Mouse (Mus musculus) urinary bladder, adult 18-20 months (tissue): ENCODE data around the gene Tulp1.
"Not testable (repeated sequence)": the region's sequence is repeated elsewhere in the genome, so short reads cannot be mapped to it uniquely, and the experiment has no call there.

ENCODE experiments used
- DNase-seq, 2 experiments: peaks; one replicate each; pipeline ENCODE4 v3.0.0; 2022; ENCODE audit warnings: low spot score in 2 of 2, mixed read lengths in 2 of 2

The Tulp1 gene

DNA sequence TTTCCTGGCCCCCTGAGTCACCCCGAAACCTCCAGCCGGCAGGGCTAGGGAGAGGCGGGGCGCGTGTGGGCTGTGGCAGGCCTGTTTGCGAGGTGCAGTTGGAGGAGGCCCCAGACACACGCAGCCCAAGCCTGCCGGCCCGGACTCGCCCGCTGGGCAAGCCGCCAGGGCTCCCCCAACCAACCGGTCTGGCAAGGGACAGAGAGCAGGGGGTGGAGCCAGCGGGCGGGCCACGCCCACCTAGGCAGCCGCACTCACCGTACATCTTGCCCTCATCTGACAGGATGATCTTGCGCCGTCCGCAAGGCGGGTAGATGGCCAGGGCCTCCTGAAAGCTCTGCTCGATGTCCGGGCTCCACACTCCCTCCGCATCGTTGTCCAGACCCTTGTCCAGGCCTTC, 23.9 kb downstream of the Tulp1 start:
- DNase-seq = peak; percentile 97 to 98

DNA sequence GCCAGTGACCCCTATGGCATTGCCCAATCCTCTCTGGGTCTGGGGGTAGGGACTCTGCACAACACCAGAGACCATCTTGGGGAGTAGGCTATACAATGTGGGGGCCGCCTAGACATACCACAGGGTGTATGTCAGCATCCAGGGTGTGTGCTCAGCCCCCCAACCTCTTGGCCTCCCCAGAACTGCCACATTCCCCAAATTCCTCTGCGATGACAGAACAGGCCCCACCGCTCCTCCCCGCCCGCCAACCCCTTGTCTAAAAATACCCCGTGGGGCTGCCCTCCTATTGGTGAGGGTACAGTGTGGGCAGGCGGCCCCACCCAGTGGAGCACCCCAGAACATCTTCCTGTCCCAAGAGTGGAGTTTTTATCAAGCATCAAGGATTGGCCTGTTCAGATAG, 24.4 kb downstream of the Tulp1 start:
- DNase-seq = no peak

DNA sequence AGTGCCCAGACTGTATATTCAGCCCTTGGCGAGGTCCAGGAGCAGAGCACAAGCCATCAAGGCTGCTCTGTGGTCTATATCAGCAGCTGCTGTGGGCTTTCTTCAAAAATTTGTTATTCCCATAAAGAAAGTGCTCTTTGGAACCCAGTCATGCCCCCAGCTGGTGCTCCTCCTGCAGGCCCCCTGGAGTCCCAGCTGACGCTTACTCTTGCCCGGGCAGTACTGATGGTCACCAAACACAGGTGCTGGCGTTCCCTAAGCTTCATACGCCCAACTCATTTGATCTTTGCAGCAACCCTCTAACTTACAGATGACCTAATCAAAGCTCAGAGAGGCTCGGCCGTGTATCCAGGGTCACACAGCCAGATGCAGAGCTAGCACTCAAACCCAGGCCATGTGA, 27.5 kb downstream of the Tulp1 start:
- no peak for DNase-seq

DNA sequence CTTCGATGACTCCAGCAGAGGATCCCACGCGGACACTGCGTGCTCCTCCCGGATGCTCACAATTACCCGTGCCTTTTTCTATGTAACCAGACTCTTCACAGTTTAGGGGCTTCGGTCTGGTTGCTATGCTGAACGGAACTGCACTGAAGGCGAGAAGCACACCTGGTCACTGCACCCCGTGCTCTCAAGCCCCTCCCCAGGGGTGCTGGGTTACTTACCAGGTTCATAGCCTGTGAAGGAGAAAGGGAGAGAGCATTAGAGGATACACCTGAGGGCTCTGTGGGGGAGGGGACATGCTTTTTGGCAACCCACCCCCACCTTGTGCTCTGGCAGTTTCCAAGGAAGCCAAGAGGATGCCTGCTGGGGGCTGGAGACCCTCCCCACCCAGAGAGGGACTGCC, 29.8 kb downstream of the Tulp1 start:
- DNase-seq = no peak

DNA sequence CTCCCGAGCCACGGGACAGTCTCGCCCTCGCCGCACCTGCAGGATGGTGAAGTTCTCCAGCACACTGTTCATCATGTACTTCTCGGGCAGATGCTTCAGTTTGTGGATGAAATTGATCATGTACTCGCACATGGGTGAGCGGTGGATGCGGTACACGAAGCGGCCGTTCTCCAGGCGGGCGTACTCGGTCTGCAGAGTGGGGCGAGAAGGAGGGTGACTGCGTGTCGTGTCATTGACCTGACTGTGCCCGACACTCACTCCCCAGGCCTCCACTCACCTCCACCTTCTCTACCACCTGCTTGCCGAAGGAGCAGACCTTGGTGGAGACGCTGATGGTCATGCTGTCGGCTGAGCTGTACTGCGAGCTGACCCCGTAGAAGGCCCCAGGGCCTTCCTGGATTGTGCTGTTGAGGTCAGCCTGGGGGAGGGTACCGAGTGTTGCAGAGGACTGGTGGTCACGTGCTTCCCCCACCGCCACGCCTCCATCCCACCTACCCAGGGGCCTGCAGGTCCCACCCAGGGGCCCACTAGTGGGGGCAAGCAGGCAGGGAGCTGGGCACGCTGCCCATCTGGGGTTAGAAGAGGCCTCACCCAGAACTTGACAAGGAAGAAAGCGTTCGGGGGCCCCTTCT, 32.0 kb downstream of the Tulp1 start:
- no peak for DNase-seq

DNA sequence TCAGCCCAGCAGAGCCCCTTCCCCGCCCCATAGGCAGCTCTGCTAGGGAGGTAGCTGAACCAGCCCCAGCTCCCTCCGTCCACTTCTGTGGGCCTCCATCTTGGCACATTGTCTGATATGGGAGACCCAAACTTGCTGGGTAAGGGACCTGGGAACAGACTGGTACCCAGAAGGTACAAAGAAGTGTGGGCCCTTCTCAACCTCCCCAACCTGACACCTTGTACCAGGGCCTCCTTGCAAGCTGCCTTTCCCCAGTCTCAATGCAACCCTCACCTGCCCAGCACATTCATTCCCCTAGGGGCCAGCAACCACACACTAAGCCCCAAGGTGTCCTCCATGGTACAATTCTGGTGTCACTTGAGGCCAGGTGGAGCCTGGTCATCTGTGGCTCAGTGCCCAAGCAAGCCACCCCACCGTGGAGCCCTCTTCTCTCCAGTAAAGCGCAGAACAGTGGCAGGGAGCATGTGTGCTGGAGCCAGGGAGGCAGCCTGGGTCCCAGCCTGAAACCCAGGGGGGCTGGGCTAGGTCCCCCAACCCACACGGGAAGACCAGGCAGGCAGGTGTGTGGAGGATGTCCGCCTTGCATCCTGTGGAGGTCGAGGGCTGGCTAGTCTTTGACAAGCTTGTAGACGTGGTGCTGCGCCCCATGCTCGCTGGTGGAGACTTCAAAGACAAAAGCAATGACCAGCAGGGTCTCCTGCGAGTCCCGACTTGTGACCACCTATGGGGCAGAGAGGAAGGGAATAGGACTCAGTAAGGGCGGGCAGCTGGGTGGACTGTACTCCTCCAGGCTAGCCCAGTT, 32.7 kb downstream of the Tulp1 start:
- DNase-seq = no peak

DNA sequence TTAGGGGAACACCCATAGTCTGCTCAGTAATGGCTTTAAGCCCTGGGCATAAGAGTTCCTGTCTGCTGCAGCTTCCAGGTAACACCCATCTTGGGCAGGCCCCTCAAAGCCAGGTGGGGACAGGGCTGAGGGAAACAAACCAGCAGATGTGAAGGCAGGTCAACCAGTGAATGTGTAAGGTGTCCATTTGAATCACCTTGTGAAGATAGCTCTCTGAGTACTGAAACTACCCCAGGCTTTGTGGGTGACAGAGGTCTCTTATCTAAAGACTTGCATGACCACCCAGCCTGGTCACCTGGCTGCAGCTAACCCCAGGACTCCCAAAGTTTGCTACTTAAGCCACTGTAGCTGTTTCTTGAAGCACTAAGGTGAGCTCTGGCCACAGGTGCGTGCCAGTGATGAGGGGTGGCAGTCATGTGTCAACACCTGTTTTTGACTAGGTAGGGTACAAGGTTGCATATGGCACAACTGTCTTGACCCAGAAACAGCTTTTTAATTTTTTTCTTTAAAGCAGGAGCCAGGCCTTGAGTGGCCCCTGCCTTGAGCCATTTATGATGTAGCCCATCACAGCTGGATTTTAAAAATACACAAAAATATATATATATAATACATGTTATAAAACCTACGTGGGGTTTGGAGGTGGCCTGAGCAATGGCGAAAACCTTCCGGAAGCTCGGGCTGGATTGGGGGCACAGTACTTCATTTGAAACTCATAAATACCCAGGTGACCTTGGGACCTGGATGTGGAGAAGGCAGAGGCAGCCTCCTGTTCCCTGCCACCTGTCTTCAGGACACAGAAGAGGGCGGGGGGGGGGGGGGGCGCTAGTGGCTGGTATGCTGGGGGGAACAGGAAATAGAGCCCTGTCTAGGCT, 33.5 kb downstream of the Tulp1 start:
- no peak for DNase-seq

DNA sequence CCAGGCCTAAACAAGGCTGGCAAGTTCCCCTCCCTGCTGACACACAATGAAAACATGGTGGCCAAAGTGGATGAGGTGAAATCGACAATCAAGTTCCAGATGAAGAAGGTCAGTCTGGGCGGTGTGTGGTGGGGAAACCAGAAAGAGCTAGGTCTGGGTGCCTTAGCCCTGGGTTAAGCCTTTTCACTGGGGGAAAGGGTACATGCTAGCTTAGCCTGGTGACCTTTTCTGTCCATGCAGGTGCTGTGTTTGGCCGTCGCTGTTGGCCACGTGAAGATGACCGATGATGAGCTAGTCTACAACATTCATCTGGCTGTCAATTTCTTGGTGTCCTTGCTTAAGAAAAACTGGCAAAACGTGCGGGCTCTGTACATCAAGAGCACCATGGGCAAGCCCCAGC, 34.4 kb downstream of the Tulp1 start:
- not testable (repeated sequence) for DNase-seq

DNA sequence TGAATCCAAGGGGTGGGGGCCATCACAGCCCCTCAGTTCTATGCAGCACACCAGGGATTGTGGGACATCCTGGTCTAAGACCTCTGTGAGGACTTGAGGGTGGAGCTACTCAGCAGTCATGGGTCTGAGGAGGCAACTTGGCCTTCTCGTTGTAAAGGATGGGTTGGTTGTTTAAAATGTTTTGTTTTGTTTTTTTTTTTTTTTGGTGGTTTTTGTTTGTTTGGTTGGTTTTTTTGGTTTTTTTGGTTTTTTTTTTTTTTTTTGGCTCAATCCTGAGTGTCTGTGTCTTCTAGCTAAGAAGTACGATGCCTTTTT, 34.8 kb downstream of the Tulp1 start:
- DNase-seq = no peak

DNA sequence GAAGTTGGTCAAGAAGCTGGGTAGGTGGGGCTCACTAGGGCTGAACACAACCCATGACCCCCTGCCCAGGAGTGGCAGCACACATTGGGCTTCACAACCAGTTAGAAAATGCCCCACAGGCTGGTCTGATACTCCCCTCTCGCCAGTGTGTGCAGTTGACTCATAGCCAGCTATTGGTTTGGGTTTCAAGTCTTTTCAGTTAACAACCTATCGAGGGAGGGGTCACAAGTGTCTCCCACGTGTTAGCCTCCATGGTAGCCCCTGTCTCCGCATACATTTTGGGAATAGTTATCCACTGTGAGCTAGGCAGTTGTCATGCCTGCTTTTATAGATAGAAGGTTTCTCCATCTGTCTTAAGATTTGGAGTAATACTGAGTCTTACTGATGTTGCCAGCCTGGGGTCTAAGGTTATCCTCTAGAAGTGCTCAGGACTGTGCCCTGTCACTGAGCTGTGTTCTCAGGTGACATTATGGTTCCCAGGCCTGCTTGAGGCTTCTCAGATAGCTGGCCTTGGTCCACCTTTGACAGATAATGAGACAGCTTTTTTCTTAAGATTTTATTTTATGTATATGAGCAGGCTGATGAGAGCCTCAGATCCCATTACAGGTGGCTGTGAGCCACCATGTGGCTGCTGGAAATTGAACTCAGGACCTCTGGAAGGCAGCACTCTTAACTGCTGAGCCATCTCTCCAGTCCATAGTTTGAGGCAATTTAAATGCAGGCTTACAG, 35.4 kb downstream of the Tulp1 start:
- DNase-seq = no peak

DNA sequence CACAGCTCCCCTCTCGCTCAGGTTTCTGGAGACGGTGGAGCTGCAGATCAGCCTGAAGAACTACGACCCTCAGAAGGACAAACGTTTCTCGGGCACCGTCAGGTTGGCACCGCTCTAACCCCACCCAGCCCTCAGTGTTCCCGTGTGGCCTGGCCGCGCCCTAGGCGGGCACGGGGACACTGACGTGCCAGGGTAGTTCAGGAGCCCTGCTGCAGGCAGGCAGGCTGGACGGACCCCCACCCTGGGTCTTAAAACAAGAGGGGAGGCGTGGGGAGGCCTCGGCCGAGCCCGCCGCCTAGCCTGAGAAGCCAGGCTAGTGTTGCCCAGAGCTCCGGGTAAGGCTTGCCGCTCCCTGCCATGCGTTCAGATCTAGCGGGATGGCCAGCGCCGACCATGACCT, 36.1 kb downstream of the Tulp1 start:
- no peak for DNase-seq

DNA sequence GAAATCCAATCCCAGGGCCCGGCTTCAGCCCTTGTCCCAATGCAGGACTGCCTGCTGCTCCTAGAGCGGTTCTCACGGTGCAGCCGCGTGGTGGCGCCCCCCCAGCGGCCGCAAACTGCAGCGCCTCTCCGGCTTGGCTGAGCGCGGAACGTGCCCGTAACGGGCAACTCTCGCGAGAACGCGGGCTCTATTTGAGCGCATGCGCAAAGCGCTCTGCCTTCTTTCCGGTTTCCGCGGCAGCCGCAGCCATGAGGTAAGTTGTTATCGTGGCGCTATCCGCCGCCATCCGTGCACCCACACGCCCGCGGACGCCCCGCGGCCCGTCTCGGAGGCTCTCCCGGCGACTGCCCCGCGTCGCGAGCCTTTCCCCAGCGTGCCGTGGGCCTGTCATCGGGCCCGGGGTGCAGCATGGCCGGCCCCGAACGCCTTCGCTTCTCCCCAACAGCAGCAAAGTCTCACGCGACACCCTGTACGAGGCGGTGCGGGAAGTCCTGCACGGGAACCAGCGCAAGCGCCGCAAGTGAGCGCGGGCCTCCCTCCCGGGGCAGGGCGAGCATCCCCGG, 36.6 kb downstream of the Tulp1 start, which contains the start of gene Rpl10a:
TSS of gene Rpl10a (plus strand) at position 106 of the 563 bp plus-strand sequence.
- peak; percentile 95 to 98 for DNase-seq

DNA sequence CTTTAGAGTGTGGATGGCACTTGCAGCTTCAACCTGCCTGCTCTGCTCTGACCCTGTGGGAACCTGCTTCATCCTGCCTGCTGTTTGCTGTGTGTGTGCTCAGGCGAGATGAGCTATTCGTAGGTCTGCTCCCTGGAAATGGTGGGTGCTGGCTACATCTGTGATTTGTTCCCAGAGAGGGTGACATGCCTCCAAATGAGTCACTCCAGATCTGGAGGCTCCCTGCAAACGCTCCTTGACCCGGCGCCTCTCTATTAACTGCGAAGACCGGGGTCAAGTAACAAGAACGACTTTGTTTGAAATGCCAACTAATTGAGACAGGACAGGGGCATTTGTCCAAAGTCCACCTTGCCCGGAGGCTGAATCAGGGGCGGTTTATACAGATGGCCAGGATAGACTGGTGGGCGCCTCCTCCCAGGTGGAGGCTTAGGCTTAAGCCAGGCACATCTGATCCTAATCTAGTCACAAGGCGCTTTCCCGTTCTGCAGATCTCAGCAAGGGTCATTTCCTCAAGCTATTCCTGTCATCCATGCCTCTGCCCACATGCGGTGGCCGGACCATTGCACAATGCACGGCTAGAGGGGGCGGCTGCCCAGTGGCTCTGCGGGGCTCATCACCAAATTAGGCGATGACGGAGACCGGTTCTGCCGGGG, 37.2 kb downstream of the Tulp1 start:
- no peak for DNase-seq

DNA sequence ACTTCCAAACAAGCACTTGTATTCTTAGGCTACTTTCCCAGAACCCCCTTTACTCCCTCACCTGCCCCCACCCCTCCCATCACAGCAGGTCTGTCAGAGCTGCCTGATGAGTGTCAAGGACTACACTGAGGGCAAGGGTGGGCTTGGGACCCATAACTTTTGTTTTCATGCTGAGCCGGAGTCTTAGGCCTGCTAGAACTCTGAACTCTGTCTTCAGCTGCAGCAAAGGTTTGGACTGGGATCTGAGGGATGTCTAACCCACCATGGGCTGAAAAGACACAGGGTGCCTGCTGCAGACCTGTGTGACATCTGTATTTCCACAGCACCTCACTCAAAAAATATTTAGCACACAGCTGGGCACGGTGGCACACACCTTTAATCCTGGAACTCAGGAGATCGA, 38.1 kb downstream of the Tulp1 start:
- no peak for DNase-seq

DNA sequence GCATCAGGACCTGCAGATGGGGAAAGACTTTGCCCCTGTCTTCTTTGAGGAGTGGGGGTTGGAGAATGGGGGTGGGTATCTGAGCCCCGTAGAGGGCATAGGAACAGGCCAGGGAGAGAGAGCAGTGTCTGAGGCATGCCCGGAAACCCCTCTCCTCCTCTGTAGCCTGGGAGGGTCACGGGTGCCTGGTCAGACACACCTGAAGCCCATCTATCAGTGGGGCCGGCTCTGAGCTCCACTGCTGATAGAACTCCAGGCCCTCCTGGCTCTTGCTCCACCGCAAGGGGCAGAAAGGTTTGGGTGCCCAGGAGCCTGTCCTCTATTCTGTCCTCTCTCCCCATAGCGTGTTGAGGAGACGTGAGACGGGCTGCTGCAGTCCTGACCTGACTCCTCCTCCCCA, 39.3 kb downstream of the Tulp1 start:
- no peak for DNase-seq

DNA sequence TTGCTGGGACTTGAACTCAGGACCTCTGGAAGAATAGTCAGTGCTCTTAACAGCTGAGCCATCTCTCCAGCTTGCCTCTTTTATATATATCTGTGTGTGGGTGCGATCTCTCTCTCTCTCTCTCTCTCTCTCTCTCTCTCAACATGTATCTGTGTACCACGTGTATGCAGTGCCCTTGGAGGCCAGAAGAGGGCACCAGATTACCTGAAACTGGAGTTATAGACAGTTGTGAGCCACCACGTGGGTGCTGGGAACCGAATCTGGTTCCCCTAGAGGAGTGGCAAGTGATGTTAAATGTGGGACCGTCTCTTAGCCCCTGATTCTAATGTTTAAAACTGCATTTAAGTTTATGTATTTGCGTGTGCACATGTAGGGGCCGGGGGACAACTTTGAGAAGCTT, 40.6 kb downstream of the Tulp1 start:
- not testable (repeated sequence) for DNase-seq

DNA sequence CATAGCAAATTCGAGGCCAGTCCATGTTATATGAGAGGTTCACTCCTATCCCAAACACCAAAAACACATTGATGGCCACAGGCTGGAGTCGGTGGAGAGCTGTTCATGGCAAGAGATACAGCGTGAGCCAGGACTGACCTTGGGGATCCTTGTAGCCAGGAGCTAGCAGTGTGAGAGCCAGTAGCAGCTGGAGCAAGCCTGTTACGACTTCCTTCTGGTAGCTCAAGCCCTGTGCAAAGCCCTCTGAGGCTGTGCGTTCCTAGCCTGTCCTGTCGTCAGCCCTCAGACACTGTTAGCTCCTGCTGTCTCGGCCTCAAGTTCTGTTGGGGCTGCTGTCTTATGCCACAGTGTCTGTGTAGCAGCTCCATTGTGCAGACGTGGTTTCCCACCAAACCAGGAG, 41.2 kb downstream of the Tulp1 start:
- no peak for DNase-seq

DNA sequence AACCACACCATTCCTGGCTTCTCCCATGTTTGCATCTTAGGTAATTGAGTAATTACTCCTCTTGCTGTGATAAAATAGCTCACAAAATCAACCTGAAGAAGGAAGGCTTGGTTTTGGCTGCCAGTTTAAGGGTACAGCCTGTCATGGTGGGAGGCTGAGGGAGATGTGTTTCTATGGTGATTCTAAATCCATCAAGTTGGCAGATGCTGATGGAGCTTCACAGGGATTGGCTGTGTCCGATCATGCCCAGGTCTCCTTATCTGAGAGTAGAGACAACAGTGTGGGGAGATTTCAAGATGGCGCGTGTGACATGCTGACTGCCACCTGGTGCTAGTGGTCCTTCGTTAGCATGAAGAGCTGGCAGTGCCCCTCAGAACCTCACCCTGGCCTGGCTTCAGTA, 43.3 kb downstream of the Tulp1 start:
- no peak for DNase-seq

DNA sequence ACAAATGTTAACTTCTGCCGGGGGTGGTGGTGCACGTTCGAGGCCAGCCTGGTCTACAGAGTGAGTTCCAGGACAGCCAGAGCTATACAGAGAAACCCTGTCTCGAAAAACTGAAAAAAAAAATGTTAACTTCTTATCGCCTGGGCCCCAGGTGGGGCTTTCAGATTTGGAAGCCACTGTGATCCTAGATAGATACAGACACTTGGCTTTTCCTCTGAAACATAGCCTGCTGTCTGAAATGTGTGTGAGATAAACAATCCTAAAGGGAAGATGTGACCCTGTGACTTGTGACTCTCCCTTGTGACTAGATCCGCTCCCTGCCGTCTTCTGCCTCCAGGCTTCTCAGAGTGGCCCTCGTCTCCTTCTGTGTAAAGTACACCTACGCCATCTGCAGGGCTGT, 47.3 kb downstream of the Tulp1 start:
- DNase-seq = no peak

DNA sequence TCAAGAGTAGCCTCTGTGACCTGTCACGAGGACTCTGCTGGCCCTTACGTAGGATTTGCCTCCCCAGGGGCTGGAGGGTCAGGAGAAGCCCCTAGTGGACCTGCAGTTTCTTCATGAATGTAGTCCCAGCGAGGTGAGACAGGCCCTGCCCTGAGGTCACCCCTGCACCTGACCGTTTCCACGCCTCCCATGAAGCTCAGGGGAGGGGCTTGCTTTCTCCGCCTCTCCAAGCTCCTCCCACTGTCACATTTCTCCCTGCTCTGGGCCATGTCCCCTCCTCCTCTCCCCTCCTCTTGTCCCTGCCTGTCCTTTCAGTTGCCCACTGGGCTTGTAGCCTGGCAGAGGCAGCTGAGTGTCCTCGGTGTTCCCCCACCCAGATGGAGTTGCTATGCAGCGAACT, 47.9 kb downstream of the Tulp1 start:
- no peak for DNase-seq

DNA sequence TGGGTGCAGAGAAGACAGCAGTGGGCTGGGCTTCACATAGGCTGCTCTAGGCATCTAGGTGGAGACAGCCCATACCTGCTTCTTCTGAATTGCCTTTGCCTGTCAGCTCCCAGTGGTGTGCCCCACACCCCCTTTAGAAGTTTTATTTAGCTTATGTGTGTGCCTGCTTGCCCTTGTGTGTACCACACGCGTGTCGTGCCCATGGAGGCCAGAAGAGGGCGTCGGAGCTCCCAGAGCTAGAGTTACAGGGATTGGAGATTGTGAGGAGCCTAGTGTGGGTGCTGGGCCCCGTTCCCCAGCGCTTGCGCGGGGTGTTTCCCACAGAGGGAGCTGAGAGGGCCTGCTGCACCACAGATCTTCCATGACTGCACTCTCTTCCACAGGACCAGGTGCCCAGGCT, 48.5 kb downstream of the Tulp1 start:
- no peak for DNase-seq
